Mouse (Mus musculus): Measurements from ENCODE around the gene Kera. TPM values are rescaled to one million over a fixed set of nuclear protein-coding genes. Genes with fewer than 3 reads are reported as not detected.

The Kera gene
- polyA plus RNA-seq, 1 experiment: not detected

DNA sequence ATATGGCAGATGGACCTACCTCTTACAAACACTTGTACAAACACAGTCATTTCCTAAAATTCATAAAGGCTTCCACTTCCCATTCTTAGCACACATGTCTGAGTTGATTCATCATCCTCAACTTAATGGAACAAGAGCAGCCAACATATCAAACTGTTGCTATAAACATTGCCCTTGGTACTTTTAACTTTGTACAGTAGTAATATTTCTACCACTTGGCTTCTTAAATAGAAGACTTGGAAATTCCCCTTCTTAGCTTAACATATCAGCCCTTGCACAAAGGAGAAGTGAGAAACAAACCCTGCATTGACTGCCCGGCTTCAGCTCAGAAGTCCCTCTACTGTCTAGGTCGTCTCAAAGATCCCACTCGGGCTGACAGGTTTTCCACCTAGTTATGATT lies 24.4 kb downstream of the Kera start:
- TF ChIP-seq GATA1 (IDR thresholded peaks at IDR 0.05; ENCODE audit: low read length): no peak

DNA sequence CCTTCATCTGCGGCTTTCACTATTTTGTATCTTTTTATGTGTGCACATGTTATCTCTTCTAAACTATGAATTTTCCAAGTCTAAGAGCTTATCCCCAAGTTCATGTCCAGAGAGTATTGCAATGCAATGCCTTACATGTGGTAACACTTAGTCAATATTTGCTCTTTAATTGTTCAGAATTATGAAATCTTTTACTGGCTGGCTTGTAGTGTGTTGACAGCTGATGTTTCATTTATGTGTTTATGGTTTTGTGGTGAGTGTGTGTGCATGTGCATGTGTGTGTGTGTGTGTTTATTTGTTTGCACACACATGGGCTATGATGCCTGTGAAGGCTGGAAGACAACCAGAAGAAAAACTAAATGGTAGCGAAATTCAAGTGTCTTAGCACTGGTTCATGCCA lies 35.2 kb downstream of the Kera start:
- TF ChIP-seq GATA1 (IDR thresholded peaks at IDR 0.05; ENCODE audit: low read length): no peak

DNA sequence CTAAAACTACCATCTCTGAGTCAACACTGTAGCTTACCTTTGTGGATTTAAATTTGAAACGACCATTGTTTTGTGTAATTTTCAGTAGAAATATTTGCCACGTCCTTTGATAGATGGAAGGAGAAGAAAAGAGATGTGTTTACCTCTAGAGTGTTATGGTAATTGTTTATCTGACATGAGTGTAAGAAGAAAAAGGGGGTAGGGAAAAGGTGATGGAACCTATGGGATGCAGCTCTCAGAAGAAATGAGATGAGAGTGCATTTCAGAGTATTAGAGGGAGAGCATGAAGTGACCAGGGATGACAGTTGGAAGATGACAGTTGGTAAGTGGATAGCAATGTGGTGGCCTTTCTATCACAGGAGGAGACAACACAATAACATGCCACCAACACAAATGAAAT lies 37.1 kb downstream of the Kera start, which contains the start of gene Epyc:
Epyc (plus strand) TSS at position 301 of the 400 bp plus-strand sequence.
- TF ChIP-seq GATA1 (IDR thresholded peaks at IDR 0.05; ENCODE audit: low read length): no peak

DNA sequence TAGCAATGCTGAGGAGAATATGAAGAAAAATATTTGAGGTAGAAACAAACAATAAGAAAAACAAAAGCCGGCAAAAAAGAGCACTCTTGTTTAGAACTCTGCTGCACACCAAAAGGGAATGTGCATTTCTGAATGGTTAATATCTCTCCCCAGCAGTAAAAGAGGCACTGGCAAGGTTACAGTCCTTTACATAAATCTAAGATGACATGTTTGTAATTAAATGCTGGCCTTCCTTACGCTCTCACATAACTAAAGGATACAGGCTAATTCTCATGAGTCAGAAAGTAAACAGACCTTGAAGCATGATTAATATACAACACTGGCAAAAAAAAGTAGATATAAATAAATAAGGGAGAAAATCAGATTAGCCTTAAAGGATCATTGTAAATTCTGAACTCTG lies 43.7 kb downstream of the Kera start:
- TF ChIP-seq GATA1 (IDR thresholded peaks at IDR 0.05; ENCODE audit: low read length): no peak

DNA sequence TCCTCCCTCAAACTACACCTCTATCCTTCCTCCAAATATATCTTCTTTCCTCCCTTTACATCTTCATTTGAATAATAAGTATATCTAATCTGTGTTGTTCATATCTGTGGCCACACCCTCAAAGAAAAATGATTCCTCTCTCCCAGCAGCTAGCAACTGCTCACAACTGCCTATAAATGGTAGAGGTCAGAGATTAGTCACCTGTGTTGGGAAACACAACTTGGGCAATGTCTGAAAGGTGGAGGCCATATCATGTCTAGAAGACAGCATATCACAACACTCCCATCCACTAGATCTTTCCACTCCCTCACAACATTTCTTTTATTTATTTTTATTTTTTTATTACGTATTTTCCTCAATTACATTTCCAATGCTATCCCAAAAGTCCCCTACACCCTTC lies 52.8 kb downstream of the Kera start:
- TF ChIP-seq GATA1 (IDR thresholded peaks at IDR 0.05; ENCODE audit: low read length): no peak

Other genes with a start within 250 kb of the Kera start
- gene Dcn, start 127.3 kb upstream of the Kera start, polyA plus RNA-seq (2012): not detected in 2 replicates
- not detected in 2 replicates for gene Lum, start 41.8 kb upstream of the Kera start, polyA plus RNA-seq (2012)
- gene Epyc, start 37.2 kb downstream of the Kera start, polyA plus RNA-seq (2012): not detected in 2 replicates
- not detected in 2 replicates for gene Ccer1, start 86.2 kb downstream of the Kera start, polyA plus RNA-seq (2012)
- gene C030005K15Rik, start 119.9 kb downstream of the Kera start, polyA plus RNA-seq (2012): not detected in 2 replicates

Data from G1E-ER4 (cell line).